Mouse (Mus musculus) stomach, postnatal 0 days (tissue): ENCODE data around the gene Apol10a. TPM values are rescaled to one million over a fixed set of nuclear protein-coding genes. Genes with fewer than 3 reads are reported as not detected.
"Not testable (repeated sequence)": the region's sequence is repeated elsewhere in the genome, so short reads cannot be mapped to it uniquely, and the experiment has no call there.

Experiments used
- ATAC-seq: fragments of 200-750 bp; cut with Nextera tagmentation; 2 replicates; pipeline ENCODE4 v1.8.0; 2017; ENCODE audit not compliant: low FRiP score, low TSS enrichment
- DNase-seq: peaks from one replicate; pipeline ENCODE4 v3.0.0-alpha.2; 2016; ENCODE audit warnings: low spot score
- H3K27ac ChIP-seq: fragments of 300-500 bp; sonication (generic); replicated peaks from 2 replicates; pipeline ENCODE4 v1.5.1; 2014; ENCODE audit warnings: mild to moderate bottlenecking, control low read depth
- H3K27me3 ChIP-seq: fragments of 300-500 bp; sonication (generic); 2 replicates; pipeline ENCODE4 v1.6.1; 2014; ENCODE audit warnings: low read length; ENCODE audit not compliant: control insufficient read depth, insufficient read depth
- H3K36me3 ChIP-seq: fragments of 300-500 bp; sonication (generic); 2 replicates; pipeline ENCODE4 v1.6.1; 2014; ENCODE audit warnings: low read length, mixed read lengths; ENCODE audit not compliant: control insufficient read depth, insufficient read depth
- H3K4me1 ChIP-seq: fragments of 300-500 bp; sonication (generic); replicated peaks from 2 replicates; pipeline ENCODE4 v1.6.1; 2014; ENCODE audit warnings: antibody characterized with exemption; ENCODE audit not compliant: control insufficient read depth, insufficient read depth
- H3K4me2 ChIP-seq: fragments of 300-500 bp; sonication (generic); replicated peaks from 2 replicates; pipeline ENCODE4 v1.6.1; 2014; ENCODE audit warnings: low read depth, mild to moderate bottlenecking, control low read depth, moderate library complexity
- H3K4me3 ChIP-seq: fragments of 300-500 bp; sonication (generic); 2 replicates; pipeline ENCODE4 v1.5.1; 2014; ENCODE audit warnings: low read depth, low read length, control low read depth
- H3K9ac ChIP-seq: fragments of 300-500 bp; sonication (generic); 2 replicates; pipeline ENCODE4 v1.6.1; 2014; ENCODE audit warnings: mild to moderate bottlenecking, low read length, control low read depth, mixed read lengths
- H3K9me3 ChIP-seq: fragments of 300-500 bp; sonication (generic); 2 replicates; pipeline ENCODE4 v1.6.1; 2016; ENCODE audit warnings: low read length; ENCODE audit not compliant: control insufficient read depth
- CTCF ChIP-seq: IDR thresholded peaks from 2 replicates; pipeline ENCODE4 v1.5.1; 2016; ENCODE audit warnings: antibody characterized with exemption, low read depth, mild to moderate bottlenecking, moderate library complexity
- EP300 ChIP-seq: optimal IDR thresholded peaks from 2 replicates; pipeline ENCODE3; 2016; ENCODE audit warnings: antibody characterized with exemption
- WGBS: fragments of 180-500 bp; shearing (Covaris S2); extraction: QIAGEN DNeasy Blood & Tissue Kit; methylation state at CpG from one replicate; pipeline ENCODE4 v1.1.7; 2014; 5-methylcytosine and 5-hydroxymethylcytosine counted together
- polyA plus RNA-seq: library from polyadenylated mRNA; unstranded; fragments of >200 nt; fragmentation: Nextera tagmentation; extraction: Ambion mirVana; gene quantifications from 2 replicates; pipeline ENCODE4 v1.2.1, GENCODE M21; 2015

Apol10a gene
- polyA plus RNA-seq, 1 experiment from 2014 or later = not detected

DNA sequence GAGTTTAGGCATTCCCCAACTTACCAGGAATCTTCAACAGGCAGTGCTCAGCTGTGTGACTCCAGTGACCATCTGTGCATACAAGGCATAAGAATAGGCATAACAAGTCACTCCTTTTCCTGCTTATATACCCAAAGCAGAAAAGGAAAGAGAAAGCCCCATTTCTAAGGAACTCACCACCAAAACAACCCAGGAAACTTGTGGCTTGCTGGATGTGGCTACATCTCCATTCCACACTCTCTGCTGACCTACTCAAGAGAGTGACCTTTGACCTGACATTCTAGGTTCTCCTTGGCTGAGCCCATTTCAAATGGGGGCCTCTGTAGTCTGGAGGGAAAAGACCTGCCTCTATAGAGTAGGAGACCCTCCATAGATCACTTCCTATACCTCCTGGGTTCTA, 56.4 kb downstream of the Apol10a start, which contains the start of gene Apol7c:
Apol7c (minus strand) TSS at position 101 of the 400 bp plus-strand sequence.
- ATAC-seq = no peak
- no peak for TF ChIP-seq CTCF
- no peak for TF ChIP-seq EP300

DNA sequence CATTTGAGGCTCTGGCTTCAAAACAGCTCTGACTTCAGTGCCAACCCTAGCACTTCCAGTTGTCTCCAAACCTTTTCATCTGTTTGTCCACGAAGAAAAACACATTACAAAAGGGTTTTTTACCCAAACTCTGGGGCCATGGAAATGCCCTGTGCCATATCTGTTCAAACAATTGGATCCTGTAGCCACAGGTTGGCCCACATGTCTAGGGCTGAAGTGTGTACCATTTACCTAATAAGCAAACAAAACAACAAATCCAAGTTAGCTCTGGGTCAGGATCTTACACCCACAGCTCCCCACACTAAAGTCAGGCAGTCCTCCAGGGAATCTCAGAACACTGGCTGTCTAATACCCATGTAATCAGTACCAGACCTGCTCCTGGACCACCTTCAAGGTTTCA, 62.4 kb downstream of the Apol10a start:
- H3K4me2 ChIP-seq, H3K9ac ChIP-seq, ATAC-seq, H3K27ac ChIP-seq, H3K9me3 ChIP-seq, H3K4me3 ChIP-seq, H3K27me3 ChIP-seq, DNase-seq, H3K36me3 ChIP-seq, H3K4me1 ChIP-seq: not testable (repeated sequence)
- 30% methylated on average over 1 of the region's 1 CpGs for WGBS

More for the DNA sequence above, 56.4 kb downstream of the Apol10a start, which contains the start of gene Apol7c:
- H3K4me1 ChIP-seq = no peaks in the 10 kb centered on the region
- H3K36me3 ChIP-seq = no peaks in the 10 kb centered on the region
- no peak for DNase-seq
- no peak within 1 kb of the TSS for H3K9ac ChIP-seq
- no peaks in the 10 kb centered on the region for H3K9me3 ChIP-seq
- no peak within 1 kb of the TSS for H3K4me3 ChIP-seq
- H3K27me3 ChIP-seq = no peaks in the 10 kb centered on the region
- H3K27ac ChIP-seq = no peak within 1 kb of the TSS
- H3K4me2 ChIP-seq = no peak within 1 kb of the TSS

Other genes with a start within 250 kb of the Apol10a start
- gene Rbfox2, start 170.0 kb upstream of the Apol10a start, polyA plus RNA-seq = 23.2 and 24.4 TPM in 2 replicates
- 12.7 and 14.5 TPM in 2 replicates for gene Apol7a, start 77.9 kb upstream of the Apol10a start, polyA plus RNA-seq
- gene Apol9a, start 65.9 kb upstream of the Apol10a start, polyA plus RNA-seq = 2.3 and 3.1 TPM in 2 replicates
- gene Apol7b, start 29.6 kb upstream of the Apol10a start, polyA plus RNA-seq = 0.15 TPM in 1 of 2 replicates, not detected in the other
- gene Apol11a, start 31.2 kb downstream of the Apol10a start, polyA plus RNA-seq = not detected in 2 replicates
- gene Apol7c, start 56.3 kb downstream of the Apol10a start, polyA plus RNA-seq = 0.28 and 0.34 TPM in 2 replicates
- gene 1700025B11Rik, start 84.8 kb downstream of the Apol10a start, polyA plus RNA-seq = not detected in 2 replicates
- gene Apol10b, start 119.1 kb downstream of the Apol10a start, polyA plus RNA-seq = 0.38 and 0.50 TPM in 2 replicates
- gene Gm36245, start 122.2 kb downstream of the Apol10a start, polyA plus RNA-seq = not detected in 2 replicates
- 0.05 and 0.08 TPM in 2 replicates for gene Apol11b, start 166.2 kb downstream of the Apol10a start, polyA plus RNA-seq
- gene Apol7e, start 221.8 kb downstream of the Apol10a start, polyA plus RNA-seq = 0.10 TPM in 1 of 2 replicates, not detected in the other